10 mouse cellular contexts compared by ENCODE assay signal in genomic region chr6:89035061-89035835, GRCm38 (mm10).
DNase-seq lines count a peak whose midpoint lies in the region.
"Had no signal": no experiment of that assay in that cellular context is flagged by ENCODE, and none has a peak within 500 bp of the region (broad histone marks: within the 10 kb centered on the region; RNA-seq: fewer than 3 reads in every experiment).

No protein-coding gene starts in this region.

- DNase-seq in embryo, embryonic 10 days (ENCODE audit: low spot score): peak; percentile 31
- no peak for DNase-seq in embryo, embryonic 9.5 days (ENCODE audit: extremely low spot score)
- DNase-seq in right cerebral cortex, postnatal 10 days (ENCODE audit: low spot score in 2 of 2): peak; percentile 78 to 86
- DNase-seq in right cerebral cortex, postnatal 36 days (ENCODE audit: low spot score in 2 of 2): no peak
- DNase-seq in lung, postnatal 4 days: peak; percentile 30 to 48
- peak; percentile 34 for DNase-seq in right cerebral cortex, postnatal 25 days
- no peak for DNase-seq in thymus, postnatal 10 days (ENCODE audit: low spot score in 2 of 2)
- DNase-seq in c-Kit-positive CD71-positive TER-119-positive erythroid progenitor cells, embryonic 14.5 days (ENCODE audit: low spot score): no peak
- DNase-seq: cerebellum, adult 8-10 months; heart, postnatal 14 days had no signal

Comparison
In these comparisons a context has a peak if more than half of its experiments do, and no peak if none do; other contexts are left out.
1. DNase-seq: peak in embryo, embryonic 10 days (single experiment), right cerebral cortex, postnatal 10 days (2 of 2), lung, postnatal 4 days (2 of 2) and right cerebral cortex, postnatal 25 days (single experiment); none in embryo, embryonic 9.5 days (single experiment), right cerebral cortex, postnatal 36 days (0 of 2), thymus, postnatal 10 days (0 of 2) and c-Kit-positive CD71-positive TER-119-positive erythroid progenitor cells, embryonic 14.5 days (single experiment).